Mouse (Mus musculus) ES-E14 (cell line): Measurements from ENCODE around the gene Gls2.

ENCODE experiments used
- HCFC1 ChIP-seq: IDR thresholded peaks from 2 replicates; pipeline ENCODE4 v1.6.1; 2012; ENCODE audit warnings: low read length, inconsistent platforms, borderline replicate concordance; ENCODE audit not compliant: insufficient read depth
- MAFK ChIP-seq: IDR thresholded peaks from 2 replicates; pipeline ENCODE4 v1.6.1; 2014; ENCODE audit warnings: mild to moderate bottlenecking, low read depth, low read length, inconsistent platforms; ENCODE audit not compliant: insufficient read depth
- ZC3H11A ChIP-seq: IDR thresholded peaks from 2 replicates; pipeline ENCODE4 v1.6.1; 2012; ENCODE audit warnings: low read depth, mild to moderate bottlenecking, inconsistent platforms, low read length, borderline replicate concordance

DNA sequence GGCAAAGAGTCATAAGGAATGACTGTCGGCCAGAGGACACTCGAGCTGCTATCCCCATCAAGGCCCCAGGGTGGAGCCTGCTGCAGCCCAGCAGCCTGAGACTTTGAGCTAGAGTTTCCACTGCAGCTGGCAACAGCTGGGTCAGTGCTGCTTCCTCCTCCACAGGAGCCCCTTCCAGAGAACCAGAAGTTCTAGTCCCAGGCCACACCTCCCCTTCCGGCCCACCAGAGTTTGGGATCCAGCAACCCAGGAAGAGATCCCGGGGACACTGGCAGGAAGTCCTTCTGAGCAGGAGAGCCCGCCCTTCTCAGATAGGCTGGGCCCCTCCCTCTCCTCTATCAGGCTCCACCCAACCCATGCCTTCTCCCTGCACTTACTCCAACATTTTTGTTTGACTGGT is 44.7 kb upstream of the Gls2 start:
- 0 out of 2 replicates have a peak, but pooled peaks have one; percentile 29 for TF ChIP-seq ZC3H11A
- no peak for TF ChIP-seq MAFK
- no peak; the same call in 1 of the 2 replicates for TF ChIP-seq HCFC1
